Mouse (Mus musculus): ENCODE measurements around the gene Kcnip1. TPM values are rescaled to one million over a fixed set of nuclear protein-coding genes. Genes with fewer than 3 reads are reported as not detected.

Gene Kcnip1
- polyA plus RNA-seq, 1 experiment from 2014 or later, result 4.3 TPM

- ATAC-seq (ENCODE audit: insufficient number of reproducible peaks, low FRiP score, low TSS enrichment, low read depth), result no peak
- H3K27me3 ChIP-seq, result peaks cover 23% of the 10 kb centered on the region
- H3K4me3 ChIP-seq, result no peak overlapping the region
- no peak overlapping the region for H3K4me2 ChIP-seq
- 45% methylated on average over 11 of the region's 11 CpGs for WGBS
- no peak overlapping the region for H3K9ac ChIP-seq
- H3K27ac ChIP-seq, result no peak overlapping the region
- H3K4me1 ChIP-seq, result peaks cover 6% of the 10 kb centered on the region; the same call in 1 of the 2 replicates
- H3K36me3 ChIP-seq, result no peaks in the 10 kb centered on the region
- H3K9me3 ChIP-seq, result no peaks in the 10 kb centered on the region
These were observed 143.3 kb downstream of the Kcnip1 start for GRCm38 (mm10) chr11:33849614-33850013.

- H3K9ac ChIP-seq, result no peak overlapping the region
- no peak for ATAC-seq (ENCODE audit: insufficient number of reproducible peaks, low FRiP score, low TSS enrichment, low read depth)
- peaks cover 6% of the 10 kb centered on the region for H3K4me1 ChIP-seq
- H3K27ac ChIP-seq, result no peak overlapping the region
- no peaks in the 10 kb centered on the region for H3K9me3 ChIP-seq
- peaks cover 28% of the 10 kb centered on the region for H3K27me3 ChIP-seq
- no peak overlapping the region for H3K4me3 ChIP-seq
- WGBS, result 88% methylated on average over 3 of the region's 3 CpGs
- H3K36me3 ChIP-seq, result no peaks in the 10 kb centered on the region
- no peak overlapping the region for H3K4me2 ChIP-seq
These were observed 144.3 kb downstream of the Kcnip1 start for GRCm38 (mm10) chr11:33848685-33849084.

GRCm38 (mm10) chr11:33845931-33846330 lies 147.0 kb downstream of the Kcnip1 start:
- Histone ChIP-seq H3K27ac (no peak overlapping the region), H3K36me3 (no peaks in the 10 kb centered on the region), H3K9me3 (no peaks in the 10 kb centered on the region), H3K27me3 (peaks cover 55% of the 10 kb centered on the region), H3K4me1 (peaks cover 15% of the 10 kb centered on the region), H3K9ac (no peak overlapping the region), H3K4me3 (no peak overlapping the region), H3K4me2 (no peak overlapping the region)
- 51% methylated on average over 5 of the region's 5 CpGs for WGBS
- ATAC-seq (ENCODE audit: insufficient number of reproducible peaks, low FRiP score, low TSS enrichment, low read depth), result no peak

GRCm38 (mm10) chr11:33843294-33843864 lies 149.6 kb downstream of the Kcnip1 start:
- Histone ChIP-seq H3K36me3 (no peaks in the 10 kb centered on the region), H3K27me3 (peaks cover 55% of the 10 kb centered on the region), H3K4me2 (peak overlapping the region; percentile 89), H3K27ac (no peak overlapping the region), H3K9ac (peak overlapping the region; percentile 17; the same call in 1 of the 2 replicates), H3K9me3 (no peaks in the 10 kb centered on the region), H3K4me3 (peak overlapping the region; percentile 45), H3K4me1 (peaks cover 9% of the 10 kb centered on the region)
- no peak for ATAC-seq (ENCODE audit: insufficient number of reproducible peaks, low FRiP score, low TSS enrichment, low read depth)
- WGBS, result under 1% methylated on average over 52 of the region's 52 CpGs

GRCm38 (mm10) chr11:33839049-33839448 lies 153.9 kb downstream of the Kcnip1 start:
- Histone ChIP-seq H3K4me1 (peaks cover 9% of the 10 kb centered on the region), H3K27ac (no peak overlapping the region), H3K9ac (no peak overlapping the region), H3K4me2 (no peak overlapping the region), H3K27me3 (peaks cover 28% of the 10 kb centered on the region), H3K4me3 (no peak overlapping the region), H3K9me3 (no peaks in the 10 kb centered on the region), H3K36me3 (no peaks in the 10 kb centered on the region)
- ATAC-seq (ENCODE audit: insufficient number of reproducible peaks, low FRiP score, low TSS enrichment, low read depth), result no peak
- WGBS, result 91% methylated on average over 3 of the region's 3 CpGs

- WGBS, result 87% methylated on average over 2 of the region's 2 CpGs
- no peak; the same call in 1 of the 2 replicates for ATAC-seq (ENCODE audit: insufficient number of reproducible peaks, low FRiP score, low TSS enrichment, low read depth)
- H3K27me3 ChIP-seq, result no peaks in the 10 kb centered on the region
These were observed 163.2 kb downstream of the Kcnip1 start for GRCm38 (mm10) chr11:33829774-33830173.

GRCm38 (mm10) chr11:33827829-33828206 lies 165.1 kb downstream of the Kcnip1 start:
- Histone ChIP-seq H3K27me3 (no peaks in the 10 kb centered on the region), H3K4me2 (no peak overlapping the region), H3K36me3 (no peaks in the 10 kb centered on the region), H3K4me1 (peaks cover 10% of the 10 kb centered on the region), H3K4me3 (no peak overlapping the region), H3K9me3 (no peaks in the 10 kb centered on the region), H3K9ac (no peak overlapping the region), H3K27ac (no peak overlapping the region)
- no peak for ATAC-seq (ENCODE audit: insufficient number of reproducible peaks, low FRiP score, low TSS enrichment, low read depth)
- 56% methylated on average over 6 of the region's 6 CpGs for WGBS

More at GRCm38 (mm10) chr11:33829774-33830173, 163.2 kb downstream of the Kcnip1 start:
- no peaks in the 10 kb centered on the region for H3K36me3 ChIP-seq
- H3K4me3 ChIP-seq, result no peak overlapping the region
- no peak overlapping the region for H3K4me2 ChIP-seq
- no peak overlapping the region for H3K27ac ChIP-seq
- peaks cover 10% of the 10 kb centered on the region for H3K4me1 ChIP-seq
- H3K9ac ChIP-seq, result no peak overlapping the region
- H3K9me3 ChIP-seq, result no peaks in the 10 kb centered on the region

- Histone ChIP-seq H3K4me2 (no peak overlapping the region), H3K9me3 (no peaks in the 10 kb centered on the region), H3K4me3 (no peak overlapping the region), H3K27ac (no peak overlapping the region), H3K27me3 (no peaks in the 10 kb centered on the region), H3K9ac (no peak overlapping the region), H3K4me1 (peaks cover 10% of the 10 kb centered on the region), H3K36me3 (no peaks in the 10 kb centered on the region)
- WGBS, result 46% methylated on average over 12 of the region's 12 CpGs
- ATAC-seq (ENCODE audit: insufficient number of reproducible peaks, low FRiP score, low TSS enrichment, low read depth), result no peak
These were observed 165.7 kb downstream of the Kcnip1 start for GRCm38 (mm10) chr11:33827085-33827828.

- WGBS, result 33% methylated on average over 6 of the region's 6 CpGs
- Histone ChIP-seq H3K36me3 (no peaks in the 10 kb centered on the region), H3K9me3 (no peaks in the 10 kb centered on the region), H3K4me3 (no peak overlapping the region), H3K27ac (no peak overlapping the region), H3K27me3 (no peaks in the 10 kb centered on the region), H3K9ac (no peak overlapping the region), H3K4me1 (peaks cover 10% of the 10 kb centered on the region), H3K4me2 (no peak overlapping the region)
- ATAC-seq (ENCODE audit: insufficient number of reproducible peaks, low FRiP score, low TSS enrichment, low read depth), result no peak
These were observed 168.2 kb downstream of the Kcnip1 start for GRCm38 (mm10) chr11:33824739-33825138.

- WGBS, result 87% methylated on average over 5 of the region's 5 CpGs
- no peak for ATAC-seq (ENCODE audit: insufficient number of reproducible peaks, low FRiP score, low TSS enrichment, low read depth)
- Histone ChIP-seq H3K4me3 (no peak overlapping the region), H3K4me2 (no peak overlapping the region), H3K9ac (no peak overlapping the region), H3K4me1 (no peaks in the 10 kb centered on the region), H3K27me3 (no peaks in the 10 kb centered on the region), H3K27ac (no peak overlapping the region), H3K9me3 (no peaks in the 10 kb centered on the region), H3K36me3 (no peaks in the 10 kb centered on the region)
These were observed 171.6 kb downstream of the Kcnip1 start for GRCm38 (mm10) chr11:33821331-33821730.

- Histone ChIP-seq H3K36me3 (no peaks in the 10 kb centered on the region), H3K4me2 (no peak overlapping the region), H3K9me3 (no peaks in the 10 kb centered on the region), H3K4me3 (no peak overlapping the region), H3K27ac (no peak overlapping the region), H3K9ac (no peak overlapping the region), H3K4me1 (no peaks in the 10 kb centered on the region), H3K27me3 (no peaks in the 10 kb centered on the region)
- WGBS, result 73% methylated on average over 7 of the region's 7 CpGs
- no peak for ATAC-seq (ENCODE audit: insufficient number of reproducible peaks, low FRiP score, low TSS enrichment, low read depth)
These were observed 172.1 kb downstream of the Kcnip1 start for GRCm38 (mm10) chr11:33820876-33821275.

GRCm38 (mm10) chr11:33818861-33819503 lies 174.0 kb downstream of the Kcnip1 start:
- Histone ChIP-seq H3K4me1 (no peaks in the 10 kb centered on the region), H3K4me3 (no peak overlapping the region), H3K27me3 (no peaks in the 10 kb centered on the region), H3K9ac (no peak overlapping the region), H3K9me3 (no peaks in the 10 kb centered on the region), H3K36me3 (no peaks in the 10 kb centered on the region), H3K27ac (no peak overlapping the region), H3K4me2 (no peak overlapping the region)
- ATAC-seq (ENCODE audit: insufficient number of reproducible peaks, low FRiP score, low TSS enrichment, low read depth), result no peak
- WGBS, result 15% methylated on average over 5 of the region's 5 CpGs

All from limb, embryonic 15.5 days (tissue).